Mouse (Mus musculus) retina, adult 2 months (tissue): Measurements from ENCODE around the gene Ebf1.

ENCODE experiments used
- DNase-seq: peaks from one replicate; pipeline ENCODE4 v3.0.0-alpha.2; 2012; ENCODE audit warnings: low read depth, low spot score

Ebf1 gene

GRCm38 (mm10) chr11:44833351-44833996, 216.4 kb downstream of the Ebf1 start:
- DNase-seq = peak; percentile 13

- no peak for DNase-seq
Measured at GRCm38 (mm10) chr11:44835166-44835565, 218.0 kb downstream of the Ebf1 start.

GRCm38 (mm10) chr11:44837592-44837991, 220.5 kb downstream of the Ebf1 start:
- no peak for DNase-seq

GRCm38 (mm10) chr11:44841127-44842056, 224.3 kb downstream of the Ebf1 start:
- DNase-seq = no peak

GRCm38 (mm10) chr11:44851874-44852273, 234.8 kb downstream of the Ebf1 start:
- DNase-seq = no peak

- DNase-seq = no peak
Measured at GRCm38 (mm10) chr11:44852921-44853320, 235.8 kb downstream of the Ebf1 start.

- no peak for DNase-seq
Measured at GRCm38 (mm10) chr11:44854496-44854895, 237.4 kb downstream of the Ebf1 start.

GRCm38 (mm10) chr11:44861108-44861507, 244.0 kb downstream of the Ebf1 start:
- no peak for DNase-seq

- no peak for DNase-seq
Measured at GRCm38 (mm10) chr11:44863910-44864309, 246.8 kb downstream of the Ebf1 start.

- DNase-seq = no peak
Measured at GRCm38 (mm10) chr11:44866476-44867149, 249.5 kb downstream of the Ebf1 start.

GRCm38 (mm10) chr11:44867433-44867832, 250.3 kb downstream of the Ebf1 start:
- no peak for DNase-seq

- DNase-seq = no peak
Measured at GRCm38 (mm10) chr11:44873876-44874275, 256.8 kb downstream of the Ebf1 start.

GRCm38 (mm10) chr11:44875171-44875570, 258.1 kb downstream of the Ebf1 start:
- no peak for DNase-seq

- no peak for DNase-seq
Measured at GRCm38 (mm10) chr11:44881056-44881683, 264.1 kb downstream of the Ebf1 start.

GRCm38 (mm10) chr11:44882476-44882970, 265.4 kb downstream of the Ebf1 start:
- no peak for DNase-seq

GRCm38 (mm10) chr11:44884337-44884736, 267.2 kb downstream of the Ebf1 start:
- no peak for DNase-seq

- no peak for DNase-seq
Measured at GRCm38 (mm10) chr11:44886897-44887296, 269.8 kb downstream of the Ebf1 start.

- no peak for DNase-seq
Measured at GRCm38 (mm10) chr11:44887691-44888090, 270.6 kb downstream of the Ebf1 start.

GRCm38 (mm10) chr11:44888390-44888789, 271.3 kb downstream of the Ebf1 start:
- no peak for DNase-seq

GRCm38 (mm10) chr11:44892814-44893521, 275.9 kb downstream of the Ebf1 start:
- DNase-seq = peak; percentile 8

GRCm38 (mm10) chr11:44893986-44894385, 276.9 kb downstream of the Ebf1 start:
- no peak for DNase-seq
